Mouse (Mus musculus) MEL (cell line): ENCODE data around the gene Slc15a1. TPM values are rescaled to one million over a fixed set of nuclear protein-coding genes. Genes with fewer than 3 reads are reported as not detected.

Experiments used
- DNase-seq: peaks from one replicate; pipeline ENCODE4 v3.0.0; 2011; ENCODE audit warnings: low read depth, low spot score
- H3K27ac ChIP-seq: 2 replicates; pipeline ENCODE4 v1.5.1; 2012; ENCODE audit warnings: low read depth, mild to moderate bottlenecking, control low read depth, low read length, moderate library complexity; ENCODE audit not compliant: control insufficient read depth
- H3K27me3 ChIP-seq, 2 experiments: fragments of 150-350 bp in 1 of 2; sonication (generic) in 1 of 2; 2 replicates each; pipeline ENCODE4 v1.6.1; 2012; ENCODE audit warnings: low read length in 2 of 2, mild to moderate bottlenecking in 2 of 2, improper control_type of control experiment in 1 of 2, moderate library complexity in 1 of 2; ENCODE audit not compliant: insufficient read depth in 2 of 2, control insufficient read depth in 1 of 2
- H3K36me3 ChIP-seq, 2 experiments: 2 replicates each; pipeline ENCODE4 v1.6.1; 2012 to 2014; ENCODE audit warnings: low read length in 2 of 2, improper control_type of control experiment in 1 of 2, inconsistent platforms in 1 of 2, mild to moderate bottlenecking in 1 of 2; ENCODE audit not compliant: insufficient read depth in 2 of 2, control insufficient read depth in 1 of 2
- H3K4me1 ChIP-seq, 2 experiments: fragments of 150-350 bp in 1 of 2; sonication (generic) in 1 of 2; 2 replicates each; pipeline ENCODE4 v1.6.1; 2012; ENCODE audit warnings: low read length in 2 of 2, improper control_type of control experiment in 1 of 2, mild to moderate bottlenecking in 1 of 2; ENCODE audit not compliant: insufficient read depth in 2 of 2, control insufficient read depth in 1 of 2
- H3K4me3 ChIP-seq, 2 experiments: fragments of 150-350 bp in 1 of 2; sonication (generic) in 1 of 2; 2 replicates each; pipeline ENCODE4 v1.5.1; 2012; ENCODE audit warnings: low read depth in 2 of 2, low read length in 2 of 2, mild to moderate bottlenecking in 2 of 2, moderate library complexity in 2 of 2, control low read depth in 1 of 2, improper control_type of control experiment in 1 of 2; ENCODE audit not compliant: control insufficient read depth in 1 of 2, insufficient read depth in 1 of 2
- H3K79me2 ChIP-seq: 2 replicates; pipeline ENCODE4 v1.6.1; 2012; ENCODE audit warnings: mild to moderate bottlenecking, low read length, moderate library complexity; ENCODE audit not compliant: control insufficient read depth, poor library complexity, insufficient read depth
- H3K9ac ChIP-seq: 2 replicates; pipeline ENCODE4 v1.6.1; 2012; ENCODE audit warnings: low read depth, mild to moderate bottlenecking, control low read depth, low read length, moderate library complexity; ENCODE audit not compliant: control insufficient read depth, poor library complexity, severe bottlenecking
- H3K9me3 ChIP-seq: fragments of 150-350 bp; sonication (generic); replicated peaks from 2 replicates; pipeline ENCODE4 v1.6.1; 2012; ENCODE audit warnings: mild to moderate bottlenecking, low read length, improper control_type of control experiment, moderate library complexity; ENCODE audit not compliant: insufficient read depth
- BHLHE40 ChIP-seq: IDR thresholded peaks from 2 replicates; pipeline ENCODE4 v1.6.1; 2012; ENCODE audit warnings: low read depth, mild to moderate bottlenecking, inconsistent platforms, low read length, improper control_type of control experiment, borderline replicate concordance
- CHD2 ChIP-seq: IDR thresholded peaks from 2 replicates; pipeline ENCODE4 v1.6.1; 2011; ENCODE audit warnings: low read length, improper control_type of control experiment
- E2F4 ChIP-seq: IDR thresholded peaks from 2 replicates; pipeline ENCODE4 v1.6.1; 2011; ENCODE audit warnings: low read depth, low read length, improper control_type of control experiment, borderline replicate concordance
- ETS1 ChIP-seq: IDR thresholded peaks from 2 replicates; pipeline ENCODE4 v1.6.1; 2012; ENCODE audit warnings: low read depth, mild to moderate bottlenecking, inconsistent platforms, low read length, improper control_type of control experiment, moderate library complexity
- HCFC1 ChIP-seq: IDR thresholded peaks from 2 replicates; pipeline ENCODE4 v1.6.1; 2012; ENCODE audit warnings: low read depth, mild to moderate bottlenecking, inconsistent platforms, low read length, improper control_type of control experiment, moderate library complexity
- MAFK ChIP-seq: IDR thresholded peaks from 2 replicates; pipeline ENCODE4 v1.6.1; 2011; ENCODE audit warnings: low read depth, mild to moderate bottlenecking, low read length, improper control_type of control experiment, borderline replicate concordance
- MAX ChIP-seq: IDR thresholded peaks from 2 replicates; pipeline ENCODE4 v1.6.1; 2011; ENCODE audit warnings: low read length, improper control_type of control experiment
- MAZ ChIP-seq: IDR thresholded peaks from 2 replicates; pipeline ENCODE4 v1.6.1; 2012; ENCODE audit warnings: low read depth, mild to moderate bottlenecking, inconsistent platforms, low read length, improper control_type of control experiment
- NRF1 ChIP-seq: IDR thresholded peaks from 2 replicates; pipeline ENCODE4 v1.6.1; 2014; ENCODE audit warnings: low read depth, mild to moderate bottlenecking, inconsistent platforms, low read length, improper control_type of control experiment, moderate library complexity; ENCODE audit not compliant: poor library complexity, insufficient read depth, severe bottlenecking
- POLR2AphosphoS5 ChIP-seq: IDR thresholded peaks from 2 replicates; pipeline ENCODE4 v1.6.1; 2012; ENCODE audit warnings: low read depth, borderline replicate concordance, mild to moderate bottlenecking, inconsistent platforms, low read length, moderate library complexity, mixed read lengths
- RCOR1 ChIP-seq: IDR thresholded peaks from 2 replicates; pipeline ENCODE4 v1.6.1; 2012; ENCODE audit warnings: low read depth, mild to moderate bottlenecking, inconsistent platforms, low read length, improper control_type of control experiment
- SMC3 ChIP-seq: IDR thresholded peaks from 2 replicates; pipeline ENCODE4 v1.6.1; 2011; ENCODE audit warnings: low read depth, low read length, improper control_type of control experiment
- TCF12 ChIP-seq: IDR thresholded peaks from 2 replicates; pipeline ENCODE4 v1.6.1; 2014; ENCODE audit warnings: low read depth, mild to moderate bottlenecking, inconsistent platforms, low read length, improper control_type of control experiment, moderate library complexity
- UBTF ChIP-seq: IDR thresholded peaks from 2 replicates; pipeline ENCODE4 v1.6.1; 2012; ENCODE audit warnings: low read depth, mild to moderate bottlenecking, inconsistent platforms, low read length, improper control_type of control experiment, moderate library complexity, borderline replicate concordance; ENCODE audit not compliant: insufficient read depth
- USF1 ChIP-seq: IDR thresholded peaks from 2 replicates; pipeline ENCODE4 v1.6.1; 2014; ENCODE audit warnings: low read depth, mild to moderate bottlenecking, inconsistent platforms, low read length, improper control_type of control experiment, moderate library complexity
- ZKSCAN1 ChIP-seq: IDR thresholded peaks from 2 replicates; pipeline ENCODE4 v1.6.1; 2012; ENCODE audit warnings: low read depth, mild to moderate bottlenecking, inconsistent platforms, low read length, improper control_type of control experiment, moderate library complexity
- polyA plus RNA-seq, 2 experiments: library from polyadenylated mRNA; stranded (reverse) in 1 of 2; unstranded in 1 of 2; fragments of >175 nt in 1 of 2; fragments of >200 nt in 1 of 2; gene quantifications; 2 replicates each; pipeline versions ENCODE4 v1.2.1 to v1.2.4; 2012; ENCODE audit warnings: low replicate concordance in 2 of 2, low read depth in 1 of 2; ENCODE audit not compliant: insufficient read length in 2 of 2, insufficient read depth in 1 of 2, missing spikeins in 1 of 2
- total RNA-seq: library from RNA; depleted of rRNA; stranded (reverse); fragments of 300-350 nt; gene quantifications from 2 replicates; pipeline ENCODE4 v1.2.3, GENCODE M21; 2012

The Slc15a1 gene
- total and polyA plus RNA-seq, 3 experiments = not detected

DNA sequence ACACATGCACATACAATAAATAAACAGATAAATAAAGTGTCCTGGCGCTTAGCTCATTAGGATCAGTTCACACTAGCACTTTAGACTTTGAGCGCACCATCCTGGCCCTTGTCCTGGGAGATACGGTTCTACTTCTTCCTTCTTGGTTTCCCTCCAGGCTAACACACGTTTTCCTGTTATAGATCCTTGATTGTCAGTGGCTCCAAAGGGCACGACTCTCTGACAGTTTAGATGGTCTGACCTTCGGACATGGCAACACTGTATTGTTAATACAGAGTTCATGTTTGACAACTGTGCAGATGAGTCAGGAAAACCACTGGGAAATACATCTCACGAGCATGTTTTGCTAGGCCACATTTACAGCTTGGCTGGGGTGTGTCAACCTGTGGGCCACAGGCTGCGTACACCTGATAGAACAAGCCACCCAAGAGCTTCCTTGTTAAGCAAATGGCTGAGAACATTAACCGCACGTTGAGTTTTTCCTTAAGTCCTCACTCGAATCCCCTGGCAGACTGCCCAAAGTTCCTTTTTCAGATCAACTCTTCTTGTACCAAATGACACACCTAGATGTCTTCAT, 33.4 kb downstream of the Slc15a1 start:
- no peaks in the 10 kb centered on the region for H3K9me3 ChIP-seq
- no peak overlapping the region for H3K9ac ChIP-seq
- H3K4me1 ChIP-seq = no peaks in the 10 kb centered on the region
- no peak overlapping the region for H3K4me3 ChIP-seq
- no peaks in the 10 kb centered on the region for H3K36me3 ChIP-seq
- H3K79me2 ChIP-seq = no peaks in the 10 kb centered on the region
- TF ChIP-seq UBTF (no peak), MAX (no peak), NRF1 (no peak), ETS1 (no peak), E2F4 (no peak), POLR2AphosphoS5 (no peak), RCOR1 (no peak)
- DNase-seq = no peak
- no peaks in the 10 kb centered on the region; a peak in 3 of 4 replicates for H3K27me3 ChIP-seq
- no peak overlapping the region for H3K27ac ChIP-seq

DNA sequence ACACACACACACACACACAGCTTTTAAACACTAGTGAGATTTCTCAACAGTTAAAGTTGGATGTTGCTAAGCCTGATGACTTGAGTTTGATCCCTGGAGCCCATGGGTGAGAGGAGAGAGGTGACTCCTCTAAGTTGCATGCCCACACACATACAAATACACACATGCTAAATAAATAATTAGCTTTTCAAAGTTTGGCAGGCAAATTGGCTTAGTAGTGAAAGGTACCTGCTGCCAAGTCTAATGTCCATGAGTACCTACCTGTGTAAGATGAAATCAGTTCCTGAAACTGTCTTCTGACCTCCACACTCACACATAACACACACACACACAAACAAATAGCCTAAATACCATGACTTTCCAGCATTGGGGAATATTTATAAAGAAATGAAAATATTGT, 35.5 kb downstream of the Slc15a1 start:
- Histone ChIP-seq H3K27me3 (no peaks in the 10 kb centered on the region; a peak in 3 of 4 replicates), H3K27ac (no peak overlapping the region), H3K36me3 (no peaks in the 10 kb centered on the region), H3K9ac (no peak overlapping the region), H3K9me3 (no peaks in the 10 kb centered on the region), H3K4me3 (no peak overlapping the region), H3K79me2 (no peaks in the 10 kb centered on the region), H3K4me1 (no peaks in the 10 kb centered on the region)
- no peak for TF ChIP-seq HCFC1
- TF ChIP-seq BHLHE40 = no peak
- TF ChIP-seq SMC3 = no peak
- TF ChIP-seq MAZ = no peak
- TF ChIP-seq POLR2AphosphoS5 = no peak
- TF ChIP-seq MAFK = no peak
- TF ChIP-seq USF1 = no peak
- TF ChIP-seq ZKSCAN1 = no peak
- no peak for TF ChIP-seq CHD2
- no peak for TF ChIP-seq NRF1
- TF ChIP-seq TCF12 = no peak
- DNase-seq = no peak
